ENCODE assay signal across 26 mouse cellular contexts in genomic region chr7:19086760-19087159, GRCm38 (mm10). TPM values are rescaled to one million over a fixed set of nuclear protein-coding genes. Genes with fewer than 3 reads are reported as not detected.
DNase-seq lines count a peak whose midpoint lies in the region; ATAC-seq and TF ChIP-seq lines count a peak whose summit lies in the region.
"Had no signal": no experiment of that assay in that cellular context is flagged by ENCODE, and none has a peak within 500 bp of the region (broad histone marks: within the 10 kb centered on the region; RNA-seq: fewer than 3 reads in every experiment).

No protein-coding gene starts in this region.

- H3K79me3 ChIP-seq in C2C12 (ENCODE audit: low read depth), result no peaks in the 10 kb centered on the region

- no peak for ATAC-seq in liver, postnatal 0 days
- ATAC-seq in midbrain, embryonic 16.5 days, result no peak
- no peak for ATAC-seq in hindbrain, embryonic 12.5 days (ENCODE audit: low FRiP score)
- ATAC-seq: forebrain, embryonic 14.5 days had no signal

- TF ChIP-seq CTCF in C2C12 (IDR thresholded peaks at IDR 0.05; ENCODE audit: control insufficient read depth, insufficient read depth, insufficient read length) (no peak), E14TG2a.4 (conservative IDR thresholded peaks at IDR 0.05; ENCODE audit: low read length) (no peak)
- TF ChIP-seq CTCF in liver, postnatal 0 days (IDR thresholded peaks at IDR 0.05; ENCODE audit: low read depth), result no peak

- H3K27me3 ChIP-seq in heart, embryonic 10.5 days (ENCODE audit: insufficient read depth, poor library complexity, severe bottlenecking), result peaks cover 14% of the 10 kb centered on the region
- H3K27me3 ChIP-seq in C2C12 (ENCODE audit: control insufficient read depth, insufficient read depth, insufficient read length) (no peaks in the 10 kb centered on the region), E14TG2a.4 (ENCODE audit: insufficient read depth, low read length) (peaks cover 14% of the 10 kb centered on the region)
- H3K27me3 ChIP-seq in liver, postnatal 0 days (ENCODE audit: insufficient read depth, low read length), result peaks cover 48% of the 10 kb centered on the region
- H3K27me3 ChIP-seq in midbrain, embryonic 16.5 days (ENCODE audit: control insufficient read depth, insufficient read depth, low read depth, low read length), result peaks cover 10% of the 10 kb centered on the region; the same call in 1 of the 2 replicates
- H3K27me3 ChIP-seq in hindbrain, embryonic 12.5 days, result peaks cover 22% of the 10 kb centered on the region

- peak overlapping the region; percentile 19 for H3ac ChIP-seq in C2C12 (ENCODE audit: control insufficient read depth, insufficient read length, low read depth)

- no peak for DNase-seq in heart, embryonic 10.5 days (ENCODE audit: low spot score)
- no peak for DNase-seq in heart, adult 18-20 months
- DNase-seq in liver, postnatal 0 days, result no peak
- DNase-seq: cerebellum, adult 8-10 months; cerebellum, postnatal 36 days; layer of hippocampus, postnatal 36 days; thymus, adult 18-20 months; thymus, postnatal 36 days had no signal

- no peak for TF ChIP-seq EP300 in liver, postnatal 0 days (IDR thresholded peaks at IDR 0.05; ENCODE audit: low read depth)

- WGBS in heart, embryonic 10.5 days, result 58% methylated on average over 18 of the region's 18 CpGs
- 62% methylated on average over 18 of the region's 18 CpGs for WGBS in liver, postnatal 0 days (ENCODE audit: insufficient replicate concordance)
- WGBS in midbrain, embryonic 16.5 days, result 62% methylated on average over 18 of the region's 18 CpGs
- WGBS in hindbrain, embryonic 12.5 days, result 58% methylated on average over 18 of the region's 18 CpGs

- H3K4me1 ChIP-seq in heart, embryonic 10.5 days, result peaks cover 71% of the 10 kb centered on the region
- H3K4me1 ChIP-seq in E14TG2a.4 (replicated peaks; ENCODE audit: low read depth, low read length), result peaks cover 89% of the 10 kb centered on the region
- H3K4me1 ChIP-seq in liver, postnatal 0 days (ENCODE audit: insufficient read depth), result peaks cover 40% of the 10 kb centered on the region
- no peaks in the 10 kb centered on the region for H3K4me1 ChIP-seq in midbrain, embryonic 16.5 days (ENCODE audit: control insufficient read depth, insufficient read depth, low read length)
- H3K4me1 ChIP-seq in hindbrain, embryonic 12.5 days, result peaks cover 41% of the 10 kb centered on the region

- H3K4me2 ChIP-seq in liver, postnatal 0 days (ENCODE audit: low read depth, low read length), result peak overlapping the region; percentile 52; the same call in 1 of the 2 replicates
- no peak overlapping the region for H3K4me2 ChIP-seq in midbrain, embryonic 16.5 days (ENCODE audit: low read length)
- H3K4me2 ChIP-seq in hindbrain, embryonic 12.5 days (replicated peaks), result no peak overlapping the region
- H3K4me2 ChIP-seq: hindbrain, embryonic 13.5 days had no signal

- H3K4me3 ChIP-seq in heart, embryonic 10.5 days, result peak overlapping the region; percentile 47; the same call in 1 of the 2 replicates
- H3K4me3 ChIP-seq in C2C12 (ENCODE audit: insufficient read depth, poor library complexity, severe bottlenecking), result no peak overlapping the region
- peak overlapping the region; percentile 63 for H3K4me3 ChIP-seq in E14TG2a.4 (replicated peaks; ENCODE audit: low read length)
- no peak overlapping the region for H3K4me3 ChIP-seq in liver, postnatal 0 days (ENCODE audit: low read depth, low read length)
- no peak overlapping the region for H3K4me3 ChIP-seq in midbrain, embryonic 16.5 days (ENCODE audit: low read depth, low read length)
- no peak overlapping the region for H3K4me3 ChIP-seq in hindbrain, embryonic 12.5 days
- H3K4me3 ChIP-seq: hindbrain, embryonic 13.5 days; layer of hippocampus, adult 2 months; neural tube, embryonic 12.5 days had no signal

- no peak overlapping the region for H3K9ac ChIP-seq in liver, postnatal 0 days (replicated peaks)
- H3K9ac ChIP-seq in midbrain, embryonic 16.5 days (ENCODE audit: low read depth, low read length), result no peak overlapping the region
- no peak overlapping the region for H3K9ac ChIP-seq in hindbrain, embryonic 12.5 days
- H3K9ac ChIP-seq: hindbrain, embryonic 13.5 days; limb, embryonic 12.5 days; neural tube, embryonic 12.5 days had no signal

- H3K79me2 ChIP-seq in C2C12 (ENCODE audit: control insufficient read depth, insufficient read depth), result peaks cover 18% of the 10 kb centered on the region

- H3K27ac ChIP-seq in heart, embryonic 10.5 days, result no peak overlapping the region
- no peak overlapping the region for H3K27ac ChIP-seq in liver, postnatal 0 days (ENCODE audit: low read depth)
- H3K27ac ChIP-seq in midbrain, embryonic 16.5 days (ENCODE audit: low read length), result no peak overlapping the region
- no peak overlapping the region for H3K27ac ChIP-seq in hindbrain, embryonic 12.5 days
- H3K27ac ChIP-seq: hindbrain, embryonic 13.5 days; layer of hippocampus, adult 2 months; limb, embryonic 12.5 days; midbrain, embryonic 10.5 days; neural tube, embryonic 12.5 days had no signal

- H3K9me3 ChIP-seq in heart, embryonic 10.5 days, result no peaks in the 10 kb centered on the region
- no peaks in the 10 kb centered on the region for H3K9me3 ChIP-seq in E14TG2a.4 (ENCODE audit: low read length)
- no peaks in the 10 kb centered on the region for H3K9me3 ChIP-seq in liver, postnatal 0 days (ENCODE audit: low read length)
- no peaks in the 10 kb centered on the region for H3K9me3 ChIP-seq in midbrain, embryonic 16.5 days (replicated peaks; ENCODE audit: control insufficient read depth, low read length, poor library complexity, severe bottlenecking)
- no peaks in the 10 kb centered on the region for H3K9me3 ChIP-seq in hindbrain, embryonic 12.5 days (replicated peaks)
- H3K9me3 ChIP-seq: hindbrain, embryonic 13.5 days; limb, embryonic 12.5 days; midbrain, embryonic 10.5 days; neural tube, embryonic 12.5 days had no signal

- peaks cover 63% of the 10 kb centered on the region for H3K36me3 ChIP-seq in heart, embryonic 10.5 days
- peaks cover 52% of the 10 kb centered on the region for H3K36me3 ChIP-seq in C2C12 (ENCODE audit: control insufficient read depth, insufficient read depth)
- peaks cover 66% of the 10 kb centered on the region for H3K36me3 ChIP-seq in E14TG2a.4 (ENCODE audit: insufficient read depth, low read length)
- 0 out of 2 replicates have a peak, but pooled peaks cover 2% of the 10 kb centered on the region for H3K36me3 ChIP-seq in liver, postnatal 0 days (replicated peaks; ENCODE audit: insufficient read depth, low read length)
- H3K36me3 ChIP-seq in midbrain, embryonic 16.5 days (ENCODE audit: control insufficient read depth, insufficient read depth, low read length), result peaks cover 19% of the 10 kb centered on the region
- H3K36me3 ChIP-seq in hindbrain, embryonic 12.5 days, result peaks cover 53% of the 10 kb centered on the region

TF ChIP-seq in C2C12, 6 proteins besides CTCF, POLR2A, EP300 and RAD21:
- no peak for TF ChIP-seq MAX (IDR thresholded peaks at IDR 0.05)
- TF ChIP-seq FOSL1 (IDR thresholded peaks at IDR 0.05; ENCODE audit: insufficient read depth, low read length, poor library complexity, severe bottlenecking), result no peak
- TF ChIP-seq USF1 (IDR thresholded peaks at IDR 0.05; ENCODE audit: low read depth), result no peak
- TF ChIP-seq MYOD1 (IDR thresholded peaks at IDR 0.05; ENCODE audit: control insufficient read depth, insufficient read length, low read depth), result no peak
- no peak for TF ChIP-seq MYOG (IDR thresholded peaks at IDR 0.05; ENCODE audit: control insufficient read depth, extremely low read depth, insufficient read length)
- no peak for TF ChIP-seq CEBPB (IDR thresholded peaks at IDR 0.05; ENCODE audit: low read depth)

RNA-seq across cellular contexts. Expression of gene Dmpk, which starts 3.1 kb away (rescaled TPM):
- polyA plus RNA-seq in heart, embryonic 10.5 days (2016; fragmentation: Nextera tagmentation; extraction: Ambion mirVana), result 16.9 and 17.7 TPM in 2 replicates
- 100 to 1,000 TPM; 503 to 516 TPM for total RNA-seq in heart, adult 18-20 months (2021)
- polyA plus RNA-seq in C2C12 (2012; fragmentation: generic; extraction: Trizol), result 120 TPM
- polyA plus RNA-seq in liver, postnatal 0 days (2015; fragmentation: Nextera tagmentation; extraction: Ambion mirVana), result 14.2 and 17.6 TPM in 2 replicates
- 6.9 and 8.1 TPM in 2 replicates for polyA plus RNA-seq in midbrain, embryonic 16.5 days (2015; fragmentation: Nextera tagmentation; extraction: Ambion mirVana)
- polyA plus RNA-seq in hindbrain, embryonic 12.5 days (2016; fragmentation: Nextera tagmentation; extraction: Ambion mirVana), result 13.4 and 14.6 TPM in 2 replicates
- total RNA-seq: monocyte, adult 5-6 weeks had no signal

RNA-seq across cellular contexts. Expression of gene Six5, which starts 7.6 kb away (rescaled TPM):
- polyA plus RNA-seq in heart, embryonic 10.5 days (2016; fragmentation: Nextera tagmentation; extraction: Ambion mirVana), result 5.7 and 6.1 TPM in 2 replicates
- total RNA-seq in heart, adult 18-20 months (2021), result 1 to 10 TPM; 5.6 to 6.8 TPM
- 1.6 TPM for polyA plus RNA-seq in C2C12 (2012; fragmentation: generic; extraction: Trizol)
- polyA plus RNA-seq in liver, postnatal 0 days (2015; fragmentation: Nextera tagmentation; extraction: Ambion mirVana), result 0.78 and 0.82 TPM in 2 replicates
- polyA plus RNA-seq in midbrain, embryonic 16.5 days (2015; fragmentation: Nextera tagmentation; extraction: Ambion mirVana), result 1.5 and 1.6 TPM in 2 replicates
- 9.1 and 9.7 TPM in 2 replicates for polyA plus RNA-seq in hindbrain, embryonic 12.5 days (2016; fragmentation: Nextera tagmentation; extraction: Ambion mirVana)
- total RNA-seq: monocyte, adult 5-6 weeks had no signal

RNA-seq across cellular contexts. Expression of gene Dmwd, which starts 10.7 kb away (rescaled TPM):
- polyA plus RNA-seq in heart, embryonic 10.5 days (2016; fragmentation: Nextera tagmentation; extraction: Ambion mirVana), result 14.8 and 18.0 TPM in 2 replicates
- 10 to 100 TPM; 44.6 to 46.6 TPM for total RNA-seq in heart, adult 18-20 months (2021)
- polyA plus RNA-seq in C2C12 (2012; fragmentation: generic; extraction: Trizol), result 83.1 TPM
- 3.2 and 4.6 TPM in 2 replicates for polyA plus RNA-seq in liver, postnatal 0 days (2015; fragmentation: Nextera tagmentation; extraction: Ambion mirVana)
- polyA plus RNA-seq in midbrain, embryonic 16.5 days (2015; fragmentation: Nextera tagmentation; extraction: Ambion mirVana), result 28.4 and 28.7 TPM in 2 replicates
- 20.1 and 23.6 TPM in 2 replicates for polyA plus RNA-seq in hindbrain, embryonic 12.5 days (2016; fragmentation: Nextera tagmentation; extraction: Ambion mirVana)

RNA-seq across cellular contexts. Expression of gene Gm4969, which starts 31.4 kb away (rescaled TPM):
- polyA plus RNA-seq in heart, embryonic 10.5 days (2016; fragmentation: Nextera tagmentation; extraction: Ambion mirVana), result 1.7 and 2.1 TPM in 2 replicates
- not detected for total RNA-seq in heart, adult 18-20 months (2021)
- polyA plus RNA-seq in C2C12 (2012; fragmentation: generic; extraction: Trizol), result not detected
- 0.17 TPM in 1 of 2 replicates, not detected in the other for polyA plus RNA-seq in liver, postnatal 0 days (2015; fragmentation: Nextera tagmentation; extraction: Ambion mirVana)
- polyA plus RNA-seq in midbrain, embryonic 16.5 days (2015; fragmentation: Nextera tagmentation; extraction: Ambion mirVana), result 8.2 and 9.5 TPM in 2 replicates
- 1.8 TPM in 2 replicates for polyA plus RNA-seq in hindbrain, embryonic 12.5 days (2016; fragmentation: Nextera tagmentation; extraction: Ambion mirVana)
- total RNA-seq: gastrocnemius, postnatal 25 days; heart, adult 8-10 months; monocyte, adult 5-6 weeks had no signal
- polyA plus RNA-seq: spleen, adult 2 months had no signal

RNA-seq across cellular contexts. Expression of gene Rsph6a, which starts 32.3 kb away (rescaled TPM):
- not detected in 2 replicates for polyA plus RNA-seq in heart, embryonic 10.5 days (2016; fragmentation: Nextera tagmentation; extraction: Ambion mirVana)
- not detected for total RNA-seq in heart, adult 18-20 months (2021)
- polyA plus RNA-seq in C2C12 (2012; fragmentation: generic; extraction: Trizol), result 0.09 TPM
- not detected in 2 replicates for polyA plus RNA-seq in liver, postnatal 0 days (2015; fragmentation: Nextera tagmentation; extraction: Ambion mirVana)
- polyA plus RNA-seq in midbrain, embryonic 16.5 days (2015; fragmentation: Nextera tagmentation; extraction: Ambion mirVana), result 0.14 and 0.28 TPM in 2 replicates
- not detected in 2 replicates for polyA plus RNA-seq in hindbrain, embryonic 12.5 days (2016; fragmentation: Nextera tagmentation; extraction: Ambion mirVana)
- total RNA-seq: adrenal gland, postnatal 14 days; gastrocnemius, postnatal 25 days; heart, adult 8-10 months; heart, postnatal 10 days; monocyte, adult 5-6 weeks had no signal
- polyA plus RNA-seq: embryonic facial prominence, embryonic 14.5 days; forebrain, embryonic 14.5 days; hindbrain, embryonic 13.5 days; limb, embryonic 12.5 days; liver, embryonic 16.5 days; midbrain, embryonic 10.5 days; neural tube, embryonic 12.5 days had no signal

Comparison
In these comparisons a context has a peak if more than half of its experiments do, and no peak if none do; other contexts are left out.
1. H3K4me3 ChIP-seq: peak in heart, embryonic 10.5 days (single experiment) and E14TG2a.4 (single experiment); none in C2C12 (single experiment), liver, postnatal 0 days (single experiment), midbrain, embryonic 16.5 days (single experiment) and hindbrain, embryonic 12.5 days (single experiment).